ENCODE assay signal across 27 mouse cellular contexts in genomic region chr15:88603733-88604119, GRCm38 (mm10). TPM values are rescaled to one million over a fixed set of nuclear protein-coding genes. Genes with fewer than 3 reads are reported as not detected.
DNase-seq lines count a peak whose midpoint lies in the region; ATAC-seq and TF ChIP-seq lines count a peak whose summit lies in the region.
"Had no signal": no experiment of that assay in that cellular context is flagged by ENCODE, and none has a peak within 500 bp of the region (broad histone marks: within the 10 kb centered on the region; RNA-seq: fewer than 3 reads in every experiment).

No protein-coding gene starts in this region.

- no peak overlapping the region for H3K4me2 ChIP-seq in embryonic facial prominence, embryonic 11.5 days (ENCODE audit: low read depth, low read length)
- no peak overlapping the region for H3K4me2 ChIP-seq in embryonic facial prominence, embryonic 15.5 days (replicated peaks)
- H3K4me2 ChIP-seq: forebrain, embryonic 12.5 days; heart, embryonic 11.5 days; heart, embryonic 15.5 days; hindbrain, embryonic 13.5 days had no signal

- WGBS in embryonic facial prominence, embryonic 11.5 days: 88% methylated on average over 1 of the region's 1 CpGs
- WGBS in embryonic facial prominence, embryonic 10.5 days: 78% methylated on average over 1 of the region's 1 CpGs
- WGBS in embryonic facial prominence, embryonic 15.5 days: 53% methylated on average over 1 of the region's 1 CpGs

- no peak overlapping the region for H3K4me3 ChIP-seq in embryonic facial prominence, embryonic 11.5 days (ENCODE audit: low read depth, low read length)
- no peak overlapping the region for H3K4me3 ChIP-seq in embryonic facial prominence, embryonic 10.5 days
- no peak overlapping the region for H3K4me3 ChIP-seq in embryonic facial prominence, embryonic 15.5 days (replicated peaks)
- H3K4me3 ChIP-seq in layer of hippocampus, adult 2 months: no peak overlapping the region
- H3K4me3 ChIP-seq: forebrain, embryonic 12.5 days; heart, adult 2 months; heart, embryonic 15.5 days; hindbrain, embryonic 13.5 days had no signal

- peak; percentile 50 for DNase-seq in cerebellum, adult 11-12 months
- DNase-seq in cerebellum, adult 11 months: no peak
- DNase-seq in embryonic facial prominence, embryonic 11.5 days (ENCODE audit: low spot score): peak; percentile 6
- DNase-seq in embryonic facial prominence, embryonic 10.5 days (ENCODE audit: low spot score): no peak
- peak; percentile 44 for DNase-seq in R1 (ENCODE audit: low read depth, low spot score)
- DNase-seq in layer of hippocampus, adult 2 months (ENCODE audit: low spot score in 2 of 2): no peak
- DNase-seq: adrenal gland, postnatal 14 days; B cell, adult 2 months; gastrocnemius, postnatal 14 days; heart, adult 2 months; heart, postnatal 14 days; kidney, adult 11 months had no signal

- no peak overlapping the region for H3K9ac ChIP-seq in embryonic facial prominence, embryonic 11.5 days (replicated peaks; ENCODE audit: low read length)
- no peak overlapping the region for H3K9ac ChIP-seq in embryonic facial prominence, embryonic 15.5 days
- H3K9ac ChIP-seq: forebrain, embryonic 12.5 days; heart, embryonic 15.5 days; hindbrain, embryonic 13.5 days had no signal

- TF ChIP-seq CTCF in layer of hippocampus, adult 2 months (conservative IDR thresholded peaks at IDR 0.05): no peak

- no peaks in the 10 kb centered on the region for H3K4me1 ChIP-seq in embryonic facial prominence, embryonic 11.5 days (ENCODE audit: control insufficient read depth, insufficient read depth, low read length)
- no peaks in the 10 kb centered on the region; the same call in 1 of the 2 replicates for H3K4me1 ChIP-seq in embryonic facial prominence, embryonic 10.5 days
- peaks cover 5% of the 10 kb centered on the region; the same call in 1 of the 2 replicates for H3K4me1 ChIP-seq in embryonic facial prominence, embryonic 15.5 days
- H3K4me1 ChIP-seq: forebrain, embryonic 12.5 days; heart, embryonic 15.5 days; hindbrain, embryonic 13.5 days had no signal

- H3K36me3 ChIP-seq in embryonic facial prominence, embryonic 11.5 days (replicated peaks; ENCODE audit: control insufficient read depth, insufficient read depth, low read depth, low read length): no peaks in the 10 kb centered on the region
- H3K36me3 ChIP-seq in embryonic facial prominence, embryonic 10.5 days (replicated peaks): no peaks in the 10 kb centered on the region
- H3K36me3 ChIP-seq in embryonic facial prominence, embryonic 15.5 days: no peaks in the 10 kb centered on the region
- H3K36me3 ChIP-seq: forebrain, embryonic 12.5 days; G1E; heart, embryonic 15.5 days; hindbrain, embryonic 13.5 days had no signal

- ATAC-seq in embryonic facial prominence, embryonic 11.5 days (replicated peaks; ENCODE audit: insufficient number of reproducible peaks, low FRiP score, low TSS enrichment, low read depth): no peak
- ATAC-seq in embryonic facial prominence, embryonic 15.5 days (ENCODE audit: insufficient number of reproducible peaks, low FRiP score, low TSS enrichment, low read depth): no peak
- ATAC-seq: activated CD4-positive, CD25-positive, alpha-beta regulatory T cell, adult 4 months; CD4-positive, CD25-positive, alpha-beta regulatory T cell, adult 4 months; forebrain, embryonic 16.5 days; hindbrain, postnatal 0 days had no signal

- no peak overlapping the region for H3K27ac ChIP-seq in embryonic facial prominence, embryonic 11.5 days (replicated peaks; ENCODE audit: low read depth, low read length)
- no peak overlapping the region for H3K27ac ChIP-seq in embryonic facial prominence, embryonic 10.5 days (replicated peaks)
- peak overlapping the region; percentile 60 for H3K27ac ChIP-seq in embryonic facial prominence, embryonic 15.5 days (replicated peaks)
- no peak overlapping the region for H3K27ac ChIP-seq in layer of hippocampus, adult 2 months
- H3K27ac ChIP-seq: forebrain, embryonic 12.5 days; heart, adult 2 months; heart, embryonic 15.5 days; hindbrain, embryonic 13.5 days; hindbrain, postnatal 0 days had no signal

- H3K27me3 ChIP-seq in embryonic facial prominence, embryonic 11.5 days (ENCODE audit: control insufficient read depth, insufficient read depth, low read length): no peaks in the 10 kb centered on the region
- no peaks in the 10 kb centered on the region for H3K27me3 ChIP-seq in embryonic facial prominence, embryonic 10.5 days (replicated peaks; ENCODE audit: low read depth, poor library complexity, severe bottlenecking)
- no peaks in the 10 kb centered on the region for H3K27me3 ChIP-seq in embryonic facial prominence, embryonic 15.5 days
- H3K27me3 ChIP-seq: forebrain, embryonic 12.5 days; heart, embryonic 15.5 days; hindbrain, embryonic 13.5 days had no signal

- no peaks in the 10 kb centered on the region for H3K9me3 ChIP-seq in embryonic facial prominence, embryonic 11.5 days (replicated peaks; ENCODE audit: control insufficient read depth, low read length)
- no peaks in the 10 kb centered on the region for H3K9me3 ChIP-seq in embryonic facial prominence, embryonic 10.5 days
- no peaks in the 10 kb centered on the region for H3K9me3 ChIP-seq in embryonic facial prominence, embryonic 15.5 days (replicated peaks)
- H3K9me3 ChIP-seq: forebrain, embryonic 12.5 days; heart, embryonic 15.5 days; hindbrain, embryonic 13.5 days had no signal

RNA-seq across cellular contexts. Expression of gene Zdhhc25, which starts 3.6 kb away (rescaled TPM):
- not detected in 2 replicates for polyA plus RNA-seq in embryonic facial prominence, embryonic 11.5 days (2014; fragmentation: Nextera tagmentation; extraction: Ambion mirVana)
- not detected in 2 replicates for polyA plus RNA-seq in embryonic facial prominence, embryonic 10.5 days (2016; fragmentation: Nextera tagmentation; extraction: Ambion mirVana)
- polyA plus RNA-seq in embryonic facial prominence, embryonic 15.5 days (2015; fragmentation: Nextera tagmentation; extraction: Ambion mirVana): not detected in 2 replicates
- total RNA-seq in layer of hippocampus, adult 2 months (2021): not detected
- total RNA-seq: adrenal gland, adult 18-20 months; adrenal gland, postnatal 14 days; gastrocnemius, adult 18-20 months; gastrocnemius, postnatal 14 days; heart, adult 2 months; heart, postnatal 14 days; hematopoietic stem cell, adult 5-6 weeks; hindbrain, postnatal 0 days had no signal
- polyA plus RNA-seq: activated CD4-positive, CD25-positive, alpha-beta regulatory T cell, adult 4 months; CD4-positive, CD25-positive, alpha-beta regulatory T cell, adult 4 months; forebrain, embryonic 12.5 days; forebrain, embryonic 16.5 days; frontal cortex, adult 2 months; G1E; heart, embryonic 11.5 days; heart, embryonic 15.5 days; hindbrain, embryonic 13.5 days; hindbrain, postnatal 0 days; intestine, embryonic 14.5 days had no signal

Comparison
In these comparisons a context has a peak if more than half of its experiments do, and no peak if none do; other contexts are left out.
1. DNase-seq: peak in cerebellum, adult 11-12 months (single experiment), embryonic facial prominence, embryonic 11.5 days (single experiment) and R1 (single experiment); none in cerebellum, adult 11 months (single experiment), embryonic facial prominence, embryonic 10.5 days (single experiment) and layer of hippocampus, adult 2 months (0 of 2).